Mouse (Mus musculus): ENCODE data around the gene Slc5a10.
"Not testable (repeated sequence)": the region's sequence is repeated elsewhere in the genome, so short reads cannot be mapped to it uniquely, and the experiment has no call there.

The Slc5a10 gene

GRCm38 (mm10) chr11:61647956-61648748, 72.5 kb downstream of the Slc5a10 start:
- no peak for DNase-seq (ENCODE audit: low spot score)

- DNase-seq (ENCODE audit: low spot score), result no peak
Observed at GRCm38 (mm10) chr11:61647110-61647910, 73.3 kb downstream of the Slc5a10 start.

GRCm38 (mm10) chr11:61646499-61647039, 74.1 kb downstream of the Slc5a10 start:
- DNase-seq (ENCODE audit: low spot score), result no peak

GRCm38 (mm10) chr11:61645357-61645857, 75.2 kb downstream of the Slc5a10 start:
- no peak for DNase-seq (ENCODE audit: low spot score)

GRCm38 (mm10) chr11:61644576-61645326, 75.9 kb downstream of the Slc5a10 start:
- DNase-seq (ENCODE audit: low spot score), result no peak

GRCm38 (mm10) chr11:61643184-61643961, 77.3 kb downstream of the Slc5a10 start:
- DNase-seq (ENCODE audit: low spot score), result no peak

GRCm38 (mm10) chr11:61642106-61642505, 78.5 kb downstream of the Slc5a10 start:
- no peak for DNase-seq (ENCODE audit: low spot score)

GRCm38 (mm10) chr11:61640585-61640984, 80.0 kb downstream of the Slc5a10 start:
- DNase-seq (ENCODE audit: low spot score), result not testable (repeated sequence)

GRCm38 (mm10) chr11:61639601-61640177, 80.9 kb downstream of the Slc5a10 start:
- DNase-seq (ENCODE audit: low spot score), result no peak

- DNase-seq (ENCODE audit: low spot score), result no peak
Observed at GRCm38 (mm10) chr11:61638764-61639536, 81.7 kb downstream of the Slc5a10 start.

GRCm38 (mm10) chr11:61637856-61638255, 82.8 kb downstream of the Slc5a10 start:
- DNase-seq (ENCODE audit: low spot score), result no peak

- no peak for DNase-seq (ENCODE audit: low spot score)
Observed at GRCm38 (mm10) chr11:61637413-61637812, 83.2 kb downstream of the Slc5a10 start.

GRCm38 (mm10) chr11:61636309-61636708, 84.3 kb downstream of the Slc5a10 start:
- DNase-seq (ENCODE audit: low spot score), result not testable (repeated sequence)

- DNase-seq (ENCODE audit: low spot score), result no peak
Observed at GRCm38 (mm10) chr11:61629621-61630020, 91.0 kb downstream of the Slc5a10 start.

- DNase-seq (ENCODE audit: low spot score), result no peak
Observed at GRCm38 (mm10) chr11:61626509-61626908, 94.1 kb downstream of the Slc5a10 start.

GRCm38 (mm10) chr11:61625136-61625535, 95.5 kb downstream of the Slc5a10 start:
- no peak for DNase-seq (ENCODE audit: low spot score)

All from lung, postnatal 25 days (tissue).